Mouse (Mus musculus) inflammation-experienced regulatory T-cells, adult 6 months (primary cell): ENCODE data around the gene Prox2. TPM values are rescaled to one million over a fixed set of nuclear protein-coding genes. Genes with fewer than 3 reads are reported as not detected.

Source experiments
- ATAC-seq: one replicate; pipeline ENCODE4 v1.8.0; 2017
- polyA plus RNA-seq, 3 experiments: library from polyadenylated mRNA; unstranded; fragments of 100-300 nt; shearing (Covaris generic); gene quantifications; one replicate each; pipeline ENCODE4 v1.2.1; 2017

Gene Prox2
- polyA plus RNA-seq, 3 experiments from 2014 or later = 2.1 to 4.4 (median 2.7) TPM

- ATAC-seq = no peak
Measured at GRCm38 (mm10) chr12:85091190-85091589, 19.4 kb downstream of the Prox2 start.

- ATAC-seq = no peak
Measured at GRCm38 (mm10) chr12:85087845-85088244, 22.7 kb downstream of the Prox2 start.

GRCm38 (mm10) chr12:85084941-85085340 lies 25.6 kb downstream of the Prox2 start:
- ATAC-seq = no peak

GRCm38 (mm10) chr12:85084257-85084656 lies 26.3 kb downstream of the Prox2 start:
- no peak for ATAC-seq

- ATAC-seq = no peak
Measured at GRCm38 (mm10) chr12:85077100-85077499, 33.5 kb downstream of the Prox2 start.

GRCm38 (mm10) chr12:85071043-85071442 lies 39.5 kb downstream of the Prox2 start:
- no peak for ATAC-seq

- ATAC-seq = peak; percentile 43
Measured at GRCm38 (mm10) chr12:85051218-85051617, 59.3 kb downstream of the Prox2 start.

Other genes with a start within 250 kb of the Prox2 start
- not detected for gene Ltbp2, start 234.2 kb downstream of the Prox2 start, polyA plus RNA-seq
- 100 to 1,000 TPM; 194 to 216 (median 195) TPM for gene Fcf1, start 139.9 kb downstream of the Prox2 start, polyA plus RNA-seq
- 10 to 100 TPM; 21.6 to 31.4 (median 28.6) TPM for gene Arel1, start 139.9 kb downstream of the Prox2 start, polyA plus RNA-seq
- gene Ylpm1, start 114.4 kb downstream of the Prox2 start, polyA plus RNA-seq = 10 to 100 TPM; 23.6 to 44.3 (median 36.1) TPM
- gene Dlst, start 74 bp upstream of the Prox2 start, polyA plus RNA-seq = 10 to 100 TPM; 55.1 to 69.3 (median 63.1) TPM
- gene Rps6kl1, start 40.5 kb upstream of the Prox2 start, polyA plus RNA-seq = 1 to 10 TPM in 1 of 3 experiments, under 1 TPM in 2; 0.45 to 1.6 (median 0.72) TPM
- gene Pgf, start 67.0 kb upstream of the Prox2 start, polyA plus RNA-seq = not detected
- gene Eif2b2, start 108.7 kb upstream of the Prox2 start, polyA plus RNA-seq = 10 to 100 TPM; 66.0 to 86.7 (median 71.7) TPM
- 10 to 100 TPM in 2 of 3 experiments, 1 to 10 TPM in 1; 6.4 to 12.6 (median 11.9) TPM for gene Mlh3, start 159.8 kb upstream of the Prox2 start, polyA plus RNA-seq
- 10 to 100 TPM; 43.3 to 63.7 (median 54.8) TPM for gene Acyp1, start 177.7 kb upstream of the Prox2 start, polyA plus RNA-seq
- gene Zc2hc1c, start 177.8 kb upstream of the Prox2 start, polyA plus RNA-seq = under 1 TPM; 0.21 to 0.54 (median 0.24) TPM
- gene Nek9, start 228.6 kb upstream of the Prox2 start, polyA plus RNA-seq = 10 to 100 TPM in 2 of 3 experiments, 1 to 10 TPM in 1; 9.7 to 13.6 (median 10.8) TPM